Mouse (Mus musculus) lung, postnatal 25 days (tissue): ENCODE data around the gene Tbc1d14.
A peak's percentile ranks its signal among the peaks of the same experiment; 100 is the strongest.

ENCODE experiments used
- DNase-seq: peaks from one replicate; pipeline ENCODE4 v3.0.0; 2022; ENCODE audit warnings: low spot score

Gene Tbc1d14

DNA sequence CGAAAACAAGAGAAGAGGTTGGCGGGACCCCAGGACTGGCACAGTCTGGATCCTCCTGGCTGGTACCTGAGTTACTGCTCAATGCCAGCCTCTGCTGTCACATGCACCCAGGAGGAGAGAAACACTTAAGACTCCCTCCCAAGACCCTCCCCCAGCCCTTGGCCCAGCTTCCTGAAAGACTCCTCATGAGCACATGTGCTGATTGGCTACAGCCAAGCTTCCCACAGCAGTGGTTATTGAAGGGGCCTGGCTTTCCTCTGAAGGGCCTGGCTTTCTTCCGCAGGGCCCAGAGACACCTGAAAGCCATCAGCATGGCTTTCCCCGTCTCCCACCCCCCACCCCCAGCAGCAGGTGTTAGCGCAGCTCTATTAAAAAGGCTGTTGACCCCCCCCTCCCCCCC lies at the start of gene Tbc1d14:
Tbc1d14 (minus strand) TSS at position 101 of the 400 bp plus-strand sequence.
- no peak for DNase-seq

DNA sequence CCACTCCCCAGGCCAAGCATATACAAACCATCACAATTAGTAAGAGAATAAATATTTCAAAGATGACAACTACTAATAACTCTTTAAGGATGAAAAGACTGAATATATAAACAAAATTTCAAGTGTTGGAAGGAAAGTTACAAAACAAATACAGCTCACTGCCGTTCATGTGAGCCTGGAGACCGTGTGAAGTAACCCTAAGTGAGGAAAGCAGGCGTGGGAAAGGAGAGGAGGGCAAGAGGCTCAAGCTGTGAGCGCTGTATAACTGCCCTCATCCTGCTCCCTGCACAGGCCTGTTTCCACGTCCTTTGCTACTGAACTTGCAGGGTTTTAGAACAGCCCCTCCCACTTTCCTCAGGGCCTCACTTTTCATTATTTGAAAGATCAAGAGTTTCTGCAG lies 32.5 kb upstream of the Tbc1d14 start:
- DNase-seq: no peak

DNA sequence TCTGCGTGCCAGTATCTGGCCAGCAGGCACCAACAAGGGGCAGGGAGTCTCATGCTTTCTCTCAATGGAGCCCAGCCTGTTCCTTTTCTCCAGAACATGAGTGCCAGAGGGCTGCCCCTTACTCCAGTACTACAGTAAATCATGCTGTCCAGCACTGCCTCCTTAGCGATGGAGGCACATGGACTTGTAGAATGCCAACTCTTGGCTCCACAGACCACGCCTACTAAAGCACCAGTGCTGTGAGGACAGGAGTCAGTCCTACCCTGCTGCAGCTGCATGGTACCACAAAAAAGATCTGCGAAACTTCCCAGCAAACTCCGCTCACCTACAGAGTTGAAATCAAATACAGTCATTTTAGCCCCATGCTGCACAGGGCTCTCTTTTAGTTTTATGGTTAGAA lies 30.6 kb upstream of the Tbc1d14 start:
- no peak for DNase-seq

DNA sequence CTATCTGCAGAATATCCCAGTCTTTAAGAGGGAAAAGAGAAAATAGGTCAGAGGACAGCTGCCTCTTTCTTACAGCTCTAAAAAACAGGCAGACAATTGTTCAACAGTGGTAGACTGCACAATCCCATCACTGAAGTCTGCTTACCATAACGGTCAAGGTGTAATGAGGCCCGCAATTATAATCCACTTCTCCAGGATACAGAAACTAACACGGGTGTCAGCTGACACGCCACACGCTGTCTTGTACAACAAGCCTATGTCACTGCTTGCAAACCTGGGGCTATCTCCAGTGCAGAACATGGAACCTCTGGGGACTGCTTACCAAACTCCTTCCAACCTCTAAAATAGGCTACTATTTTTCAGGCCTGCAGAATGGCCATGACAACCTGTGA lies 28.0 kb upstream of the Tbc1d14 start:
- no peak for DNase-seq

DNA sequence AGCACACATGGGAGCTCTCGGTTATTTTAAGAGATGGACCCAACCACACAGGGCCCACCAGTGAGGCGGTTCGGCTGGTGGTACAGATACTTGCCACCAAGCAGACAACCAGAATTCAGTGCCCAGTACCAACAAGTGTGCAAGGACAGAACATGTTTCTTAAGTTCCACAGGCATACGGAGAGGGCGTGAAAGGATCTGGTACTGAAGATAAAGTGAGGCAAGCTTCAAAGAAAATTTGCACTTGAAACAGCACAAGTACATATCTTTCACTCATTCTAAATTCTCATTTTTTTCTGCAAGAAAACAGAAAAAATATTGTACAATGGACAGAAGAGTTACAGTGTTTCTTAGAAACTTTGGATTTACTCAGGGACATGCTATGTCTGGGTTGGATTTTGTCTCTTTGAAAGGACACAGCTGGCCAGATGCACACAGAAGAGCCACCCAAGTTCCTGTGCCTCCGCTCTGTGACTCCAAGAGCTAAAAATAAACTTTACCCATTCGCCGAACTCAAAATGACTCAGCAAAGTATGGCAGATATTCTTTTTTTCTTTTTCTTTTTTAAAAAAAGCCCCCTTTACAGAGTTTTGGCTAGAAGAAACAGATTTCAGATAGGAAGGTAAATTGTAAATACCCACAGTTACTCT lies 27.5 kb upstream of the Tbc1d14 start:
- peak; percentile 36 for DNase-seq

DNA sequence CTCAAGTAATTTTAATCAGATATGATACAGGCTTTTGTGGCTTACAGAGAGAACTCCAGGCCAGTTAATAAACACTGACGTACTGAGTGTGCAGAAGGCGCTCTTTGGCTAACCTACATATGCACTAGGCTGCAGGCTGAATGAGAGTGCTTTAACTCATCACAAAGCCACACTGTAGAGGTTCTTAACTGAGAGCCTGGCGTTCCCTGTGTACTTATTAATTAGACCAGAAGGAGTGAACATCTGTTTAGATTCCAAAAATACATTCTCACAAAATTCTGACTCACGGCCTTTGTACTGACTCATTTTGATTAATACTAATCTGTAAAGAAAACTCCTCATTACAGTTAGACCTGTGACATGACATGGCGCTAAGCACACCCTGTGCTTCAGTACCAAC lies 25.8 kb upstream of the Tbc1d14 start:
- DNase-seq: no peak

DNA sequence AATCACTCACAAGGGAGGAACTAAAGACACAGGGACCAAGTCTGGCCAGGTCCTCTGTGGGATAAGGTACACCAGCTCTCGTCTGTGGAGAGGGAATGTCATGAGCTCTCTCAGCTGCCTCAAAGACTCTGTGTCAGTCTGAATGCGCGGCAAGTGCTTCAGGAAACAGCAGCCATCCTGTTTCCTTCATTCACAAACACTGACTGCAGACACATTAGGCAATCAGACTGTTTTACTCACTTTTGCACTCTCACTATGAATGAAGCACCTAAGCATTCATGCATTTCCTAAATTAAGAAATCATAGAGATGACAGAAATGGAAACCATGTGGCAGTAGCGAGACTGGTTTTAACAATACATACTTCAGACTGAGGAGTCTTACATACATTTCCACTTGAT lies 25.3 kb upstream of the Tbc1d14 start:
- no peak for DNase-seq

DNA sequence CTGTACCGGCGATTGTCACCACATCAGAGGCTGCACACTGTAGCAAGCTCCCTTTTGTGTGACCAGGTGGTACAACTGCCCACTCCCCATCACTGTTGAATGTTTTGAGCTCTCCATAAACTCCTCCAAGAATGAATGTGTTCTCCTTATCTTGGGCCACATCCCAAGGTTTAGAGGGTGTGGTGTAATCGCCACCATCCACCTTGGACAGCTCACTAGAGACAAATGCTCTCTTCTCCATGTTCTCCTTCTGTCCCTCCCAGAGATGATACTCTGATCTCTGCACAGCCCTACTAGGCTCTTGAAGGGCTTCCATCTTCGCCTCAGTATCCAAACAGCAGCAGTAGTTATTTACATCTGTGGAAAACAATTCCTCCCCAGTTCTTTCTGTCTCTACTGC lies 21.0 kb upstream of the Tbc1d14 start:
- DNase-seq: no peak

DNA sequence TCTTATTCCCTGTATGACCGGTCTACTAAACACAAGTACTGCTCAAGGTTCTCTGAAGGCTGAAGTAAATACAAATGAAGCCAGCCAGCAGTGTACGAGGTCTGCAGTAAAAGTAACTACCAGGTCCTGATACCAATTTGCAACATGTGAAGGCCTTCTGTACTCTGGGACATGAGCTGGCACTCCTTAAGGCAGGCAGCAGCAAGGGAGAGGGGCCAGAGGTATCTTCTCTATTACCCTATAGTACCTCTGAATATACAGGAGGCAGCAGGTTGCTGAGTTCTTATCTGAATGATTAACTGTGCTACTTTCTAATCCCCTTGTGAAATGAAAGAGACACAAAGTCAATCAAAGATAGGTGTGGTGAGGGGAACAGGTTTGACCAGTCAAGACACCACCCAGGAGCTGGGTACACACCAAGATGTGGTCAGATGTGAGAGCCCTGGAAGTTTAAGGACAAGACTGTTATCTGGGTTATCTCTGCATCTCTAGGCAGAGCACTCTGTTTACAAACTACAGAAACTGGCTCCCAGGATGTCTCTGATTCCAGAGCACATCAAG lies 15.9 kb upstream of the Tbc1d14 start:
- DNase-seq: no peak

DNA sequence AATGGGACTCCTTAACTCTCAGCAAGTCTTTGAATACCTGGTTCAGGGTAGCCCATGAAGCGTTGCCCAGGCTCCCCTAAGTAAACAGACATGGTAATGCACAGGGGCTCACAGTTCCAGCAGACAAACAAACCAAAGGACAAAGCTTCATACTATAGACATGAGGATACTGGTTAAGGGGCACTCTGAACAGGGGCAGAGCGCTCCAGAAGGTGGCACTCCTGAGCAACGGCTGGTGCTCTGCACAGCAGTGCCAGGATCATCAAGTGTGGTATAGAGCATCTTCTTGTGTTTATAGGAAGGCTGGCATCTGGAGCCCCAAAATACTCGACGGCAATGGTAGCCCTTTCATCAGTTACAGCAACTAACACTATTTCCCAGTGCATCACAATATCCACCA lies 10.0 kb upstream of the Tbc1d14 start:
- peak; percentile 8 for DNase-seq

DNA sequence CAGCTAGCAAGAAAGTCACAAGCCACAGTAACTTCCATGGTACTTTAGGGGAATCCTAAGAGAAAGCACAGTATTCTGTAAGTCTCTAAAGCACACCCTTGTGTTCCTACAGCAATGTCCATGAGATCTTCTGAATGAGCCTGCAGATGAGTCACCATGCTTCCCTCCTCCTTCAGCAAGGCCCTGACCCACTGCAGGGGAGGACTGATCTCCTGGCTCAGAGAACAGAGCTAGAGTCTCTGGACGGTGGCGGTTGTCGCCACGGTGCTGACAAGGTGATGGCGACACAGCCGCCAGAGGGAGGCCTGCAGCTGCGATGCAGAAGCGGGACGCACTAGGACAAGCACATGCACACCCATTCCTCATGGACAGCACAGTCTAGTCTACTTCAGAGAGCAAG lies 9.0 kb upstream of the Tbc1d14 start:
- no peak for DNase-seq

DNA sequence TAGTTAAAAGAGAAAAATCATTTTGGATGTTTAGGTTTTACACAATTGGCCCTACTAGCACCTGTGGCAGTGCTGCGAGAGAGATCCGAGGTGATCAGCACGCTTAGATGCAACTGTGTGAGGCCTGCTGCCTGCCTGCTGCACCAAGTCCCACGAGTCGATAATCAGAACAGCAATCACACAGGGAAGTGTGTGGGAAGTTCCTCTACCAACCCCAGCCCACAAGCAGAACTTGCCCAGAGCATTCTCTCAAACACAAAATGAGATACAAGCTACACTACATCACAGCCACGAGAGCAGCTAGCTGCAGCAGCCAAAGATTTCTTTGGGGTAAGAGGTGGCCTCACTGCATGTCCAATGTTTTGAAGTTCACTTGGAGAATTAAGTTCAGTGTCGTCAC lies 8.4 kb upstream of the Tbc1d14 start:
- DNase-seq: no peak

DNA sequence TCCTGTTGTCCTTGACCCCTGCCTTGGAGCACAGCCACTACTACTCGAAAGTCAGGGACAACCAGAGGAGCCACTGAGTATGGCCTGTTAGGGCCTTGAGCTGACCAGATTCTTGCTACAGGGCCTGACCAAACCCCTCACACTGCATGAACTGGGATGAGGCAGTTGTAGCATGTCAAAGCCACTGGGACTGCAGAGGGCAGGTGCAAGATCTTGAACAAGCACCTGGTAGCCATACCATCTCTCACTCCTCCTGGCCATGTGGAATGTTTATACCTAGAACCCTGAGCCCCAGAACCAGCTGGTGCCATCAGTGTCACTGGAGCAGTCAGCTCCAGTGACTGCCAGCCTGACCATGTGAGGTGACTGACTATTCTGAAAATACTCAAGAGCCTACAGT lies 5.8 kb upstream of the Tbc1d14 start:
- DNase-seq: no peak

DNA sequence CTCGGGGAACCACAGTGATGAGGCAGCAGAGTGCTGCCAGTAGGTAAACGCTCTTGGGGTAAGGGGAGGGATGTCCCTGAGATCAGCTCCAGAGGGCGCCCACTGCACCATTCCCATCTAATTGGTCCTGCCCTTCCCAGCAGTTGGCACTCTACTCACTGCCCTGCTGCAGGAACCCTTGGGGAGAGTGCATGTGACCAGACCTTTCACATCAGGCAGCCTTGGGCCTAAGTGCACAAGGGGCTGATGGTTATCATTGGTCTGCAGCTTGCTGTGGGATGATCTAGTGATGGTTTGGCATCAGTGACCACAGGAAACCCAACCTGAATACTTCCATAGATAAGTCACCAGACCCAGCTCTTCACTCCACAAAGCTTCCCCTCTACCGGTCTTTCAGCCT lies 4.6 kb upstream of the Tbc1d14 start:
- no peak for DNase-seq

DNA sequence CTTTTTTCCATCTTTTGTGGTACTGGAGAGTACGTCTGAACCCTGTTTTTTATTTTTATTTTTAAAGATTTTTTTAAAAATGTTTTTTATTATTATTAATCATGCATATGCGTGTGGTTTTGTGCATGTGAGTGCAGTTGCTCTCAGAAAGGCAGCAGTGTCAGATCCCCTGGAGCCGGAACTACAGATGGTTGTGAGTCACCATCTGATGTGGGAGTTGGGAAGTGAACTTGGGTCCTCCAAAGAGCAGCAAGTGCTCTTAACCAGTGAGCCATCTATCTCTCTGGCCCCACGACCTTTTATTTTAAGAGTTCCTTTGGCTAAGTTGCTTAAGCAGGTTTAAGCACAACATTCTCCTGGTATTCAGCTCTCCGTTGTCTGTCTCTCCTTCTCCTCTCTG lies 3.1 kb upstream of the Tbc1d14 start:
- DNase-seq: no peak

DNA sequence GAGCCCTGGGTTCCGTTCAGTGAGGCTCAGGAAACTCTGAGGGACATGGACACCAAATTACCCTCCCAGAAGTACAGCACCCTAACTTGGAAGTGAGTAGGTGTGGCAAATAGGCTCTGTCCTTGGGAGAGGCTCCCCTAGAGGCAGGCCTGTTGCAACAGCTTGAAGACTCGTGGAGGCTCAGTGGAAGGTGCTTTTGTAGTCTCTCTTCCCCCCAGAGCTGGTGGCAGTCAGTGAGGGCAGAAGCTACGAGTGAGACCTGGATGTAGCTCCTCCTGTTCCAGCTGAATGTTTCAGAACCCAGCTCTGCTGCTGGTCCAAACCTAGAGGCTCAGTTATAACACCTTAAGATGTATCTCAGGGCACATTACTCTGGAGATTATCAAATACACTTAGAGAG lies 2.0 kb upstream of the Tbc1d14 start:
- DNase-seq: no peak

DNA sequence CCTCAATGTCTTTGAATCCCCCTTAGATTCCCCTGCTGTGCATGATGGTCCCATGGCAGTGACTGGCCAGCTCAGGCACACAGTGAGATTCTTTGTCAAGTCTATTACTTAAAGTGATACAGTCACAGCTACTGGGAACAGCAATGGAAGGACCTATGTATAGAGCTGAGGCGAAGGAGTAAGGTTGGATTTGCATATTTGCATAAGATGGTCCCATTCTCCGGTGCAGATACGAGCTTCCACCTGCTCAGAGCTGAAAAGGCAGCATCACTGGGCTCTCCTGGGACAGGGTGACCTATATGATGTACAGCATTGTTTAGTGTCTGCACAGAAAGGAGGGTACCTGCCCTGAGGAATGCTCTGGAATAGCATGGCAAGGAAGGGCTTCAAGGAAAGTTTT lies 1.3 kb upstream of the Tbc1d14 start:
- no peak for DNase-seq

DNA sequence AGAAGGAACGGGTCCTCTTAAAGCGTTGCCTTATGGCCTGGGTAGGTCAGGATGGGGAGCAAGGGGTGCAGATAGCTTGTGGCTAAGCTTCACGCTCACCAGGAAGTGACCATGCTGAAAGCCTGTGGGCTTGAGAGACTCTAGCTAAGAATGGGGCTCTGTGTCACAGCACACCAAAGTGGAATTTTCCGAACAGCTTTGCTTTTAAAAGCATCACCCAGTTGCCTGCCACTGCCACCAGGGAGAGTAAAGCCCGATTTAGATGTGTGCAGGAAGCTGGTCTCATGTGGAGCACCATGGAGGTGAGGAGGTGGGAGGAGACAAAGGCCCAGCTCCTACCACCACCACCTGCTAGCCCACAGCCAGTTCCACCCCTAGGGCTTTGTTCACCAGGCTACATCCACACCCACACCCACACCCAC lies 2.6 kb downstream of the Tbc1d14 start:
- no peak for DNase-seq

DNA sequence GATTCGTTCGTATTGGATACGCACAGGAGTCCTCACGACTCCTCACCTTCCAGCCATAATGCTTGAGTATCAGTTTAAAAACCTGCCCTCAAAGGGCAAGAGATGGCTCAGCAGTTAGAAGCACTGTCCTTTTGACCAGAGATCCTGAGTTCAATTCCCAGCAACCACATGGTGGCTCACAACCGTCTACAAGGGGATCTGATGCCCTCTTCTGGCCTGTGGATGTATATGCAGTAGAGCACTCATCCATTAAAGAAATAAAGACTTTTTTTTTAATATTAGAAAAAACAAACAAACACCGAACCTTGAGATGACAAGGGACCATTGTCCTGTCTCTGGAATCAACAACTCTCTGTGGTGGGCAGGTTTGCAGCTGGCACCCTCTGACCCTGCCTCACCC lies 8.8 kb downstream of the Tbc1d14 start:
- DNase-seq: no peak

DNA sequence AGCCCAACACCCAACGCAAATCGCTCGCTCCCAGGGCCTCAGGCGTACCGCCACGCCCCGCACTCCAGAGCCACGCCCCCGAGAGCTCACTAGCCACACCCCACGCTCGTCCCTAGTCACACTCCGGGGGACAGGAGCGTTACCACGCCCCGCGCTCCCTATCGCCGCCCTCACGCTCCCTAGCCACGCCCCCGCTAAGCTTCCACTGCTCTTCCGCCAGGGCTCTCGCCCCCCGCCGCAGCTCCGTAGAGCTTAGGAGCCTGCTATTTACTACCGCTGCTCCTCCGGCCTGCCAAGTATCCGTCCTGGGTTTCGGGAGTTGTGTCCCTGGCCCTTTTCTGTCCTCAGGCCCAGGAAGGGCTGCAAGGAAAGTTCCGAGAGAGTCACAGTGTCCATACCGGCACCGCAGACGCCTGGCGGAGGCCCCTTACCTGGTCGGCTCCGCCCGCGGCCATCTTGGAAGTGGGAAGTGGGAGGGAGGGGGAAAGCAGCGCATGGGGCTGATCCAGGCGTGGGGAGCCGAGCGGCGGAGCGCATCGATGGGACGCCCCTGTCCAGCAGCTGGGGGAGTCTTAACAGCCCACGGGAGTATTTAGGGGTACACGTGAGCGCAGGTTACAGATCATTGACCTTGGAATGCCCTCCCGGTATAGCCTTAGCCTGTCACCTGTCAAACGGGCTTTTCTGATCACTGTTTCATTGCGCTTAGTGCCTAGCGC lies 11.0 kb downstream of the Tbc1d14 start:
- peak; percentile 100 for DNase-seq

DNA sequence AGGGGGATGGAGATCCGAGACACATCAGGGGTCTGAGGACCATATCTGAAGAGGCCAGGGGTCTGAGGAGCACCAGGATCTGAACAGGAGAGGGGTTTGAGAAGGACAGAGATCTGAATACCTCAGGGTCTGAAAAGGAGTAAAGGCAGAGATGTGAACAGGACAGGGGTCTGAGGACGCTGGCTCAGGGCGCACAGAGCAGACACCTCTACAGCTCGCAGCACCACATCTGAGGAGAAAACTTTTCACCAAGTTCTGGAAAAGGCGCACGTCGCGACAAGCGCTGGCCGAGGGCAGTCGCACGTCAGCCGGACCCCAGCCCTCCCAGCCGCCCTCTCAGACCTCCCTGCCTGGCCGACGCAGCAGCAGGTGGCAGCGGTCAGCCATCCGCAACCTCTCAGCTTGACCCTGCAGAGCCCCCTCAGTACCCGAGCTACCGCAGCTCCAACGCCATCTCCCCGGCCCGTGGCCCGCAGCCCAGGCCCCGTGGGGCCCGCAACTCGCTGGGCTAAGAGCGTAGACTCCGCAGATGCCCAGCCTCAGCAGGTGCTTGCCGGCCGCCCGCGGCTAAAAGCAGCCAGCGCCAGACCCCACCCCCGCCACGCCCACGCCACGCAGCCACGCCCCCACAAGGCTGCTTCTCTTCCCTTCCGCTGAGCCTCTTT lies 11.7 kb downstream of the Tbc1d14 start:
- DNase-seq: no peak

DNA sequence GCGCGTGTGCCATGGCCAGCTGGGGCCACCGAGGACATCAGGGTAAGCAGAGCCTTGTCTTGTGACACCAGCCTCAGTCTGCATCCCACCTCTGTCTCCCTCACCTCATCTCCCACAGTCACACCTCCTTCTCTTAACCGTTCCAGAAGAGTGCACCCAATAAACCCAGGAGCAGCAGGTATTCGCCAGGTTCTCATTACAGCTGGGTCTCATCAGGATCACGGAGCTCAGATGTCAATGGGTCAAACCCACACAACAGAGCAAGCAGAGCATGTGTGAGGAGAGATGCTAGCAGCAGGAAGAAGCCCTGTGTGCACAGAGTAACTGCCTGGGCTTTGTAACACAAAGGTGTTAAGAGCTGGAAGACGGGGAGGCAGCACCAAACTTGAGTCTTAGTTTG lies 13.1 kb downstream of the Tbc1d14 start:
- DNase-seq: no peak

DNA sequence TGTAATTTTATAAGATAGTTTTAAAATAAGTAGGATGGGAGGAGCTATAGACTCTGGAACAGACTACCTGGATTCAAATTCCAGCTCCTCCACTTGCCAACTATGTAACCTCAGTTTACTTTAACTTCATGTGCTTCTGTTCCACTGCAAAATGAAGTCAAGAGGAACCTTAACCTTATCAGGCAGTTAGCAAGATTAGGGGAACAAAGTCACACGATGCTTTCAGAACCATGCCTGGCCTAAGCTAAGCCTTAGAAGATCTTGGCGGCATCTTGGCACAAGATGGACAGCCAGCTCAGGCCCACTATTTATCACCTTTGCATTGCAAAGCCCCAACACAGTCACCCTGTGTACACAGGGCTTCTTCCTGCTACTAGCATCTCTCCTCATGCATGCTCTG lies 14.1 kb downstream of the Tbc1d14 start:
- DNase-seq: no peak
